Mouse (Mus musculus): Measurements from ENCODE around the gene Gm12887.

DNA sequence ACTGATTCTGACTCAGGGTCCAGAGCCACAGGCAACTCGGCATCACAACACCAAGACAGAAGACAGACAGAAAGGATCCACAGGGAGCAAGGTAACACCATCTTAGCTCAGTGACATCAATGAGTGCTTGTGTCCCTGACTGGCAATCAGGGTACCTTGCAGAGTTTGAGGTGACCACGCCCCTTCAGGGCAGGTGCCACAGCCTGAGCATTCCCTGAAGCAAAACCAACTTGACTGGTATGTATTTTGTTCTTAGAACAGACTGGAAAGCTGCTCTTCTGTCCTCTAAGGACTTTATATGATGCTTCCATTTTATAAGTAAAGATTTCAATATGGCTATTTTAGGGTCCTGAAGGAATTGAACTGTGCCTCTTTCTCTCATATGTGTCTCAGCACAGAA, at the start of gene Gm12887:
- TF ChIP-seq CTCF (IDR thresholded peaks at IDR 0.05; ENCODE audit: low read depth, low read length) = no peak
- TF ChIP-seq EP300 (IDR thresholded peaks at IDR 0.05; ENCODE audit: insufficient read depth, low read depth, low read length) = no peak
